Mouse (Mus musculus) forebrain, postnatal 0 days (tissue): ENCODE measurements around the gene Slx4ip. TPM values are rescaled to one million over a fixed set of nuclear protein-coding genes. Genes with fewer than 3 reads are reported as not detected.

Experiments used
- ATAC-seq: fragments of 200-750 bp; cut with Nextera tagmentation; 2 replicates; pipeline ENCODE4 v1.8.0; 2017; ENCODE audit warnings: mild to moderate bottlenecking, moderate library complexity
- DNase-seq: peaks from one replicate; pipeline ENCODE4 v3.0.0-alpha.2; 2015
- H3K27ac ChIP-seq: fragments of 300-500 bp; sonication (generic); 2 replicates; pipeline ENCODE4 v1.5.1; 2014; ENCODE audit warnings: low read depth, mild to moderate bottlenecking, antibody characterized with exemption, low read length, moderate library complexity, mixed read lengths
- H3K27me3 ChIP-seq: fragments of 300-500 bp; sonication (generic); 2 replicates; pipeline ENCODE4 v1.6.1; 2014; ENCODE audit warnings: mild to moderate bottlenecking, low read length, mixed read lengths; ENCODE audit not compliant: insufficient read depth
- H3K36me3 ChIP-seq: fragments of 300-500 bp; sonication (generic); 2 replicates; pipeline ENCODE4 v1.6.1; 2014; ENCODE audit warnings: mild to moderate bottlenecking, moderate library complexity; ENCODE audit not compliant: insufficient read depth
- H3K4me1 ChIP-seq: fragments of 300-500 bp; sonication (generic); 2 replicates; pipeline ENCODE4 v1.6.1; 2014; ENCODE audit warnings: antibody characterized with exemption; ENCODE audit not compliant: insufficient read depth
- H3K4me2 ChIP-seq: fragments of 300-500 bp; sonication (generic); 2 replicates; pipeline ENCODE4 v1.6.1; 2014; ENCODE audit warnings: low read depth, mild to moderate bottlenecking, moderate library complexity
- H3K4me3 ChIP-seq: fragments of 300-500 bp; sonication (generic); 2 replicates; pipeline ENCODE4 v1.5.1; 2014; ENCODE audit warnings: low read depth, low read length, mixed read lengths
- H3K9ac ChIP-seq: fragments of 300-500 bp; sonication (generic); 2 replicates; pipeline ENCODE4 v1.6.1; 2014; ENCODE audit warnings: mild to moderate bottlenecking
- H3K9me3 ChIP-seq: fragments of 300-500 bp; sonication (generic); 2 replicates; pipeline ENCODE4 v1.6.1; 2016; ENCODE audit warnings: low read length
- CTCF ChIP-seq: sonication (generic); IDR thresholded peaks from 2 replicates; pipeline ENCODE4 v1.5.1; 2016; ENCODE audit warnings: antibody characterized with exemption, control low read depth, low read depth
- WGBS: fragments of 180-500 bp; shearing (Covaris S2); extraction: QIAGEN DNeasy Blood & Tissue Kit; methylation state at CpG from one replicate; pipeline ENCODE4 v1.1.7; 2014; 5-methylcytosine and 5-hydroxymethylcytosine counted together
- polyA plus RNA-seq: library from polyadenylated mRNA; unstranded; fragments of >200 nt; fragmentation: Nextera tagmentation; extraction: Ambion mirVana; gene quantifications from 2 replicates; pipeline ENCODE4 v1.2.1, GENCODE M21; 2015
- total RNA-seq: library from RNA; depleted of rRNA; stranded (reverse); fragments of >200 nt; gene quantifications from 2 replicates; pipeline ENCODE4 v1.2.3, GENCODE M21; 2014; rRNA removed

Gene Slx4ip
- total and polyA plus RNA-seq, 2 experiments from 2014 or later: 8.1 to 13.6 TPM

DNA sequence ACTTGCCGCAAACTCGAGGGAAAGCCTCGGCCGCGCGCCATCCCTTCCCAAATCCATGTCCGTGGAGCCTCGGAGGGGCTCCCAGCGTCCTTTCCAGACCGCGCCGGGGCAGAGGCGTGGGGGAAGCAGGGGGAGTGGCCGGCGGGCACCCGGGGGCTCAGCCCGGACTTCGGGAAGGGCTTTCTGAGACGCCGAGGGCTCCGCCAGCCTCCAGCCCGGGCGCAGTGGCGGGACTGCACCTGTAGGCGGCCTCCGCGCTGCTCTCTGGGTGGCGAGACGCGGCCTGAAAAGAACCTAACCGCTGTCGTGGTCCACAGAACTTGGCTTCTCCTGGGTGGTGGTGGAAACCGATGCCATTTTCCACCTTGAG is 226.3 kb downstream of the Slx4ip start:
- Histone ChIP-seq H3K4me3 (peak overlapping the region; percentile 64), H3K9ac (peak overlapping the region; percentile 42), H3K27me3 (peaks cover 4% of the 10 kb centered on the region; the same call in 1 of the 2 replicates), H3K9me3 (no peaks in the 10 kb centered on the region), H3K36me3 (no peaks in the 10 kb centered on the region), H3K4me1 (peaks cover 16% of the 10 kb centered on the region), H3K27ac (peak overlapping the region; percentile 78), H3K4me2 (peak overlapping the region; percentile 78)
- TF ChIP-seq CTCF: peak; percentile 85
- DNase-seq: peak; percentile 78
- under 1% methylated on average over 33 of the region's 33 CpGs for WGBS
- ATAC-seq: peak; percentile 70

Other genes starting within 250 kb of the Slx4ip start
- 244 and 245 TPM in 2 replicates for gene Snap25, start 177.8 kb upstream of the Slx4ip start, total RNA-seq
- gene Snap25, start 177.8 kb upstream of the Slx4ip start, polyA plus RNA-seq: 171 and 278 TPM in 2 replicates
- gene AL731706.2, start 5.5 kb upstream of the Slx4ip start, total RNA-seq: not detected in 2 replicates
- 8.4 and 16.0 TPM in 2 replicates for gene AL731706.2, start 5.5 kb upstream of the Slx4ip start, polyA plus RNA-seq
- 4.0 and 12.3 TPM in 2 replicates for gene AL731706.1, start 171 bp downstream of the Slx4ip start, total RNA-seq
- gene AL731706.1, start 171 bp downstream of the Slx4ip start, polyA plus RNA-seq: 17.6 and 19.3 TPM in 2 replicates
- 11.9 and 14.3 TPM in 2 replicates for gene Mkks, start 171 bp downstream of the Slx4ip start, total RNA-seq
- gene Mkks, start 171 bp downstream of the Slx4ip start, polyA plus RNA-seq: 6.4 and 10.3 TPM in 2 replicates
- 4.9 and 10.3 TPM in 2 replicates for gene Jag1, start 225.4 kb downstream of the Slx4ip start, total RNA-seq
- gene Jag1, start 225.4 kb downstream of the Slx4ip start, polyA plus RNA-seq: 2.7 and 4.1 TPM in 2 replicates